Mouse (Mus musculus): ENCODE data around the gene Cnot10.

Gene Cnot10

GRCm38 (mm10) chr9:114546765-114547164, 93.2 kb downstream of the Cnot10 start:
- DNase-seq (ENCODE audit: low spot score), result no peak

- no peak for DNase-seq (ENCODE audit: low spot score)
Observed at GRCm38 (mm10) chr9:114544754-114545393, 95.1 kb downstream of the Cnot10 start.

DNA sequence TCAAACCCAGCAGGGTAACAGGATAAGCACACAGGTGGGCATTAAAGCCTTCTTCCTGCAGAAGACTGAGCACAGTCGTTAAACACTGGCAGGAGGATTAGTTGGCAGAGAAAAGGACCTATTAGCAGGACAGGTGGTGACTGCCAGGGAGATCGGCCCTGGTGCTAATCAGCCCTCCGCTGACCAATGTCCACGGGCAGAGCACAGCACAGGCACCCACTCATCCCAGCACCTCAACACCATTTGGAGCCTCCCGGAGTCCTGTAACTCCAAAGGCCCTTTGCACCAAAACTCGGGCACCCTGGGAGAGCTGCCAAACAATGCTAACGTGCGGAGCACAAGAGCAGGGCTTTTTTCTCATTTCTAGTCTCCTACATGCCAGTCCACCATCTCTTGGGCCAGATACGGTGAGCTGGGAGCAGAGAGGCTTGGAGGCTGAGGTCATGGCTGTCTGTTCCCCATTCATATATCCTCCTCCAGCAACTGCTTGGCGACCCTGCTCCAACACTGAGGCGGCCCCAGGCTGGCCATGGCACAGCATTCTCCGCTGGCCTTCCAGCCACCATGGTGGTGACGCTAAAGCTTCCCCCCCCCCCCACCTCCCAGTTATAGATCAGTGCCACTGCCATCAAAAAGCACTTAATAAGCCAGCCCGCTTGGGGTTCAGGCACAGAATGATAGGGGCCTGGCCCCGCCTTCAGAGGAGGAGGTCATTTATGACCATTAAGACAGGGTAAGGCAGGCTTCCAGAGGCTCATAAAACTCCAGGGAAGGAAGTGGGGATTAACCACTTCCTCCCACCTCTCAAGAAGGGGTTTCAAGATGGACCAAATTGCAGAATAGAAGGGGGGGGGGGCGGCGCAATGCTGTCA, 95.9 kb downstream of the Cnot10 start:
- DNase-seq (ENCODE audit: low spot score), result no peak

DNA sequence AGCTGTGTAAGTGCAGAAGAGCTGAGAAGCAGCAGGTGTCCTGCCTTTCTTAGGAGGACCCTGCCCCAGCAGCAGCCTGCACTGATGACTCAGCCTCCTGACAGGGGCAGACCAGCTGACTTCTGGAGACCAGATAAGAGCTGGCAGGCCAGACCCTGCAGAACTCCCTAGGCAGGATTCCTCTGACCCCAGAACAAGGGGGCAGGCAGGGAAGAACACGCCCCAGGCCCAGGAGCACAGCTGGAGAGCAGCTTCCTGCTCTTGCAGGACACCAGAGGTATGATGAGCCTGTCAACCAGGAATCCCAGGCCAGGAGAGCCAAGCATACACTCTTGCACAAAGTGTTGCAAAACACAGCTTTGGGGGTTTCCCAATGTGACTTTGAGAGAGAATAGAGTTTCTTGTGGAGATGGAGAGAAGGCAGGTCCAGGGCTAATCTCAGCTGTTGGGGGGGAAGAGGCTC, 98.7 kb downstream of the Cnot10 start:
- DNase-seq (ENCODE audit: low spot score), result no peak

DNA sequence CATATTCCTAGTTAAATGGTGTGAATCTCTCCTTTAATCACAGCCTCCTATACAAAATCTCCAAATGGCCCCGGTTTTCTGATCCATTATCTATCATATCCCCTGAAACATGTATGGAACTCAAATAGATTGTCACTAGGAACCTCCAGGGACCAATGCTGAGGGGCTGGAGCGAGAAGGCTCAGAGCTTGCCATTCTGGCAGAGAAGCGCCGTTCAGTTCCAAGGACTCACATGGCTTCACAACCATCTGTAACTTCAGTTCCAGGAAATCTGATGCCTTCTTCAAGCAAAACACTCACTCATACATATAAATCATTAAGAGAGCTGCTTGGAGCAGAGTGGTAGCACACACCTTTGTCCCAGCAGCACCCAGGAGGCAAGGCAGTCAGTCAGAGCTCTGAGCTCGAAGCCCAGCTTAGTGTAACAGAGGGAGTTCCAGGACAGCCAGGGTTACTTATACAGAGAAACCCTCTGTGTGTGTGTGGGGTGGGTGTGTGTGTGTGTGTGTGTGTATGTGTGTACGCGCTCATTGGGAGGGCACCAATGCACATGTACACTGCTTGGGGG, 100.9 kb downstream of the Cnot10 start:
- DNase-seq (ENCODE audit: low spot score), result no peak

DNA sequence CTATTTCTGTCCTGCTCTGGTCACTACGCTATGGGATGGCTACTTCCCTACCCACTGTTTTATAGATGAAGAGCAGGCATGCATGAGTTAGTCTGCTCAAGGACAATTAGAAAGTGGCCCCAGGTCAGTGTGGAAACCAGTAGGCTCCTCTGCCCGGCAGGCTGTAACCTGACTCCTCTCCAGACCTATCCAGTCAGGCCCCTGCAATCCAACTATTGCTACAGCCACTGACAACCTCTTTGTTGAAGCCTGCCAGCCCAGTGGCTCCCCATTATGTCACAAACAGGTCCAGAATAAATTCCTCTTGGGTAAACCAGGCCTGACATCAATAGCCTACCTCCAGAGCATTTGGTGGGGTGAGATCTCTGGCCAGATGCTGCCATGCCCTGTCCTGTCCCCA, 103.4 kb downstream of the Cnot10 start:
- no peak for DNase-seq (ENCODE audit: low spot score)
